Mouse (Mus musculus) skeletal muscle tissue, adult 2 months (tissue): ENCODE results near the gene Prkn.

Experiments
- DNase-seq: peaks from one replicate; pipeline ENCODE4 v3.0.0-alpha.2; 2012; ENCODE audit warnings: low read depth, low spot score

The Prkn gene

GRCm38 (mm10) chr17:12039188-12039587 lies 1199.0 kb downstream of the Prkn start:
- peak; percentile 68 for DNase-seq

GRCm38 (mm10) chr17:12039922-12040321 lies 1199.7 kb downstream of the Prkn start:
- DNase-seq, result no peak

- DNase-seq, result no peak
Observed at GRCm38 (mm10) chr17:12040546-12040945, 1200.4 kb downstream of the Prkn start.

GRCm38 (mm10) chr17:12041091-12041655 lies 1201.0 kb downstream of the Prkn start:
- no peak for DNase-seq

GRCm38 (mm10) chr17:12042561-12043256 lies 1202.5 kb downstream of the Prkn start:
- DNase-seq, result no peak

- DNase-seq, result no peak
Observed at GRCm38 (mm10) chr17:12044222-12044621, 1204.0 kb downstream of the Prkn start.

- DNase-seq, result no peak
Observed at GRCm38 (mm10) chr17:12045861-12046273, 1205.7 kb downstream of the Prkn start.

GRCm38 (mm10) chr17:12047032-12047431 lies 1206.8 kb downstream of the Prkn start:
- DNase-seq, result no peak

- DNase-seq, result no peak
Observed at GRCm38 (mm10) chr17:12047523-12047922, 1207.3 kb downstream of the Prkn start.

- no peak for DNase-seq
Observed at GRCm38 (mm10) chr17:12048695-12049490, 1208.7 kb downstream of the Prkn start.

- DNase-seq, result no peak
Observed at GRCm38 (mm10) chr17:12050261-12050660, 1210.1 kb downstream of the Prkn start.

- peak; percentile 44 for DNase-seq
Observed at GRCm38 (mm10) chr17:12051031-12051430, 1210.8 kb downstream of the Prkn start.

GRCm38 (mm10) chr17:12052651-12053050 lies 1212.5 kb downstream of the Prkn start:
- no peak for DNase-seq

- DNase-seq, result no peak
Observed at GRCm38 (mm10) chr17:12059041-12059440, 1218.9 kb downstream of the Prkn start.

GRCm38 (mm10) chr17:12061381-12061780 lies 1221.2 kb downstream of the Prkn start:
- DNase-seq, result no peak

GRCm38 (mm10) chr17:12062861-12063260 lies 1222.7 kb downstream of the Prkn start:
- no peak for DNase-seq

GRCm38 (mm10) chr17:12063533-12063932 lies 1223.3 kb downstream of the Prkn start:
- DNase-seq, result no peak

- DNase-seq, result no peak
Observed at GRCm38 (mm10) chr17:12066054-12066453, 1225.9 kb downstream of the Prkn start.

GRCm38 (mm10) chr17:12076816-12077215 lies 1236.6 kb downstream of the Prkn start:
- no peak for DNase-seq

- DNase-seq, result no peak
Observed at GRCm38 (mm10) chr17:12080656-12081495, 1240.7 kb downstream of the Prkn start.

GRCm38 (mm10) chr17:12082201-12082600 lies 1242.0 kb downstream of the Prkn start:
- DNase-seq, result no peak
